Mouse (Mus musculus) neural tube, embryonic 15.5 days (tissue): ENCODE measurements around the gene Tppp2. TPM values are rescaled to one million over a fixed set of nuclear protein-coding genes. Genes with fewer than 3 reads are reported as not detected.

ENCODE experiments used
- ATAC-seq: fragments of 200-750 bp; cut with Nextera tagmentation; 2 replicates; pipeline ENCODE4 v1.8.0; 2017; ENCODE audit warnings: mild to moderate bottlenecking, moderate TSS enrichment, moderate library complexity; ENCODE audit not compliant: low FRiP score
- H3K27ac ChIP-seq: fragments of 300-500 bp; sonication (generic); replicated peaks from 2 replicates; pipeline ENCODE4 v1.5.1; 2015; ENCODE audit warnings: mild to moderate bottlenecking, inconsistent platforms
- H3K27me3 ChIP-seq: fragments of 300-500 bp; sonication (generic); replicated peaks from 2 replicates; pipeline ENCODE4 v1.6.1; 2015; ENCODE audit warnings: inconsistent platforms
- H3K36me3 ChIP-seq: fragments of 300-500 bp; sonication (generic); 2 replicates; pipeline ENCODE4 v1.6.1; 2015; ENCODE audit warnings: inconsistent platforms
- H3K4me1 ChIP-seq: fragments of 300-500 bp; sonication (generic); 2 replicates; pipeline ENCODE4 v1.6.1; 2015; ENCODE audit warnings: inconsistent platforms
- H3K4me2 ChIP-seq: fragments of 300-500 bp; sonication (generic); 2 replicates; pipeline ENCODE4 v1.6.1; 2015; ENCODE audit warnings: inconsistent platforms, mild to moderate bottlenecking, moderate library complexity
- H3K4me3 ChIP-seq: fragments of 300-500 bp; sonication (generic); replicated peaks from 2 replicates; pipeline ENCODE4 v1.5.1; 2015; ENCODE audit warnings: mild to moderate bottlenecking, inconsistent platforms
- H3K9ac ChIP-seq: fragments of 300-500 bp; sonication (generic); replicated peaks from 2 replicates; pipeline ENCODE4 v1.6.1; 2015; ENCODE audit warnings: mild to moderate bottlenecking, inconsistent platforms
- H3K9me3 ChIP-seq: fragments of 300-500 bp; sonication (generic); replicated peaks from 2 replicates; pipeline ENCODE4 v1.6.1; 2016; ENCODE audit warnings: inconsistent platforms
- WGBS: fragments of 180-500 bp; shearing (Covaris S2); methylation state at CpG from one replicate; pipeline ENCODE4 v1.1.7; 2015; ENCODE audit warnings: mixed read lengths; 5-methylcytosine and 5-hydroxymethylcytosine counted together
- polyA plus RNA-seq: library from polyadenylated mRNA; unstranded; fragments of >200 nt; fragmentation: Nextera tagmentation; extraction: Ambion mirVana; gene quantifications from 2 replicates; pipeline ENCODE4 v1.2.1, GENCODE M21; 2015

The Tppp2 gene
- polyA plus RNA-seq: not detected in 2 replicates

- no peak within 1 kb of the TSS for H3K4me2 ChIP-seq
- no peak within 1 kb of the TSS for H3K9ac ChIP-seq
- no peak for ATAC-seq
- H3K4me3 ChIP-seq: no peak within 1 kb of the TSS
- no peaks in the 10 kb centered on the region for H3K27me3 ChIP-seq
- 100% methylated on average over 4 of the region's 4 CpGs for WGBS
- no peaks in the 10 kb centered on the region for H3K36me3 ChIP-seq
- no peaks in the 10 kb centered on the region for H3K9me3 ChIP-seq
- H3K4me1 ChIP-seq: peaks cover 17% of the 10 kb centered on the region
- H3K27ac ChIP-seq: no peak within 1 kb of the TSS
Measured at GRCm38 (mm10) chr14:51918125-51918524, at the start of gene Tppp2. Tppp2 (plus strand) TSS chr14:51918425.

DNA sequence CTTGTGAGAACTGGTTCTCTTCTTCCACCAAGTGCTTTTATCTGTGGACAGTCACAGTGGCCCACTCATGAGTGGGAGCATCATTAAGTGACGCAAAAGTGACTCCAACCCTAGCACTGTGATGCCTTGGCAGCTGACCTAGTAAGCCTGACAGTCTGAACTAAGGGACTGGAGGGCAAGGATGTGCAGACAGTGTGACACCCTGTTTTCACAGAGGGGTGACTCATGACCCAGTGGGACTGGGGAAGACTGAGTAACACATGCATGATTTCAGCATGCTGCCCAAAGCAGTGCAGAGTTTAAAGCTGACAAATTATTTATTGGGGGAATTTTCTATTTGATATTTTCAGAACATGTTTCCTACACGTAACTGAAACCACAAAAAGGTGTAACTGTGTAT, 47.5 kb upstream of the Tppp2 start:
- no peaks in the 10 kb centered on the region for H3K9me3 ChIP-seq
- 89% methylated on average over 2 of the region's 2 CpGs for WGBS
- no peaks in the 10 kb centered on the region for H3K4me1 ChIP-seq
- ATAC-seq: no peak
- no peaks in the 10 kb centered on the region for H3K27me3 ChIP-seq
- no peak overlapping the region for H3K9ac ChIP-seq
- H3K27ac ChIP-seq: no peak overlapping the region
- H3K36me3 ChIP-seq: no peaks in the 10 kb centered on the region
- H3K4me2 ChIP-seq: no peak overlapping the region
- no peak overlapping the region for H3K4me3 ChIP-seq

DNA sequence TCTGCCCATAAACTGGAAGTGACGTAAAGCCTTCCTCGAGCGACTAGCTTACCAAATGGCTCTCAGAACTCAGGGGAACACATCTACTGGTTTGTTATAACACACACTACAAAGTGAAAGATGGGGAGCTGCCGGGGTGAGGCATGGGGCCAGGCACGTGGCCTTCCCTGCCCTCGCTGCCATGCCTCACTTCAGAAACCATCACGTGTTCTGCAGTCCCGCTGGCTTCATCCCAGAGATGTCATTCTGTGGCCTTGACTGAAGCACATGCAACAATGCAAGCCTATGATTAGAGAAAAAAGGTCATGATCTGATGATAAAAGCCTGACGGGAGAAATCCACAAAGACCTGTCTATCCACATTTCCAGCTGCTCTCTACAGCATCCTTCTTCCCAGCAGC, 46.5 kb upstream of the Tppp2 start:
- no peaks in the 10 kb centered on the region for H3K4me1 ChIP-seq
- no peak for ATAC-seq
- H3K27ac ChIP-seq: no peak overlapping the region
- no peaks in the 10 kb centered on the region for H3K36me3 ChIP-seq
- H3K9ac ChIP-seq: no peak overlapping the region
- H3K27me3 ChIP-seq: no peaks in the 10 kb centered on the region
- no peak overlapping the region for H3K4me3 ChIP-seq
- WGBS: 81% methylated on average over 9 of the region's 9 CpGs
- no peaks in the 10 kb centered on the region for H3K9me3 ChIP-seq
- no peak overlapping the region for H3K4me2 ChIP-seq

DNA sequence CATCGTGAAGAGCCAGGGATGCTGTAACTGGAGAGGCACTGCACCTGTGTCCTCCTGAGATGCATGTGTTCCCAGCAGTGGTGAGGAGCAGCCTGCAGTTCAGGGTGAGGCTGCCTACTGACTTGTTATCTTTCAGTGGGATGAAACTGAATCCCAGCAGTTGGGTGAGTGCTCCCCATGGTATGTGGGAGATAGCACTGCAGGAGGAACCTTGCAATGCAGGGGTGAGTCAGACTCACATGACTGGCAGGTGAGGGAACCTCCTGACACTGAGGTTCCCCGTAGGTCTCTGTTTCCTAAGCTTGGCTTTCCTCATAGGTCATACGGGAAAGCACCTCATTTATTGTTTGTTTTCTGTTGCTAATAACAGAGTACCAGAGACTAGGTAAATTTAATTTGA, 40.7 kb upstream of the Tppp2 start:
- no peak overlapping the region for H3K9ac ChIP-seq
- WGBS: 83% methylated on average over 3 of the region's 3 CpGs
- H3K27me3 ChIP-seq: no peaks in the 10 kb centered on the region
- H3K36me3 ChIP-seq: no peaks in the 10 kb centered on the region
- no peak overlapping the region for H3K4me3 ChIP-seq
- H3K4me1 ChIP-seq: no peaks in the 10 kb centered on the region
- H3K27ac ChIP-seq: no peak overlapping the region
- no peaks in the 10 kb centered on the region for H3K9me3 ChIP-seq
- no peak for ATAC-seq
- no peak overlapping the region for H3K4me2 ChIP-seq

DNA sequence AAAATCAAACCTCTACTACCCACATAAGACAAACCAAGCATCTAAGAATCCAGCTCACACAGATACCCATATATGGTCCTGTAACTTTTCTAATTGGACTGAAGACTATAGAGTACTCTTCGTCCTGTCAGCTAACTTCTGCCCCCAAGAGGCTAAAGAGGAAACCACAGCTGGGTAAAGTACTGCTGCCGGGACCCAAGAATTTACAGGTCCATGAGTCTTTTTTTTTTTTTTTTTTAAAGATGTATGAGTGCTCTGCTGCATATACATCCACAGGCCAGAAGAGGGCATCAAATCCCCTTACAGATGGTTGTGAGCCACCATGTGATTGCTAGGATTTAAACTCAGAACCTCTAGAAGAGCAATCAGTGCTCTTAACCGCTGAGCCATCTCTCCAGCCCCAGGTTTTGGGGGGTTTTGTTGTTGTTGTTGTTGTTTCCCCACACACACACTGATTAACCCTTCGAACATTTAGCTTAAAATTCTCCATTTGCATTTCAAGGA, 34.6 kb upstream of the Tppp2 start:
- Histone ChIP-seq H3K4me3 (peak overlapping the region; percentile 76), H3K27me3 (no peaks in the 10 kb centered on the region), H3K9me3 (no peaks in the 10 kb centered on the region), H3K27ac (peak overlapping the region; percentile 85), H3K4me2 (peak overlapping the region; percentile 77), H3K36me3 (peaks cover 20% of the 10 kb centered on the region), H3K4me1 (peaks cover 18% of the 10 kb centered on the region), H3K9ac (no peak overlapping the region; the same call in 1 of the 2 replicates)
- peak; percentile 52 for ATAC-seq
- WGBS: 2% methylated on average over 4 of the region's 4 CpGs

GRCm38 (mm10) chr14:51884031-51884544, 34.1 kb upstream of the Tppp2 start:
- 1% methylated on average over 14 of the region's 14 CpGs for WGBS
- Histone ChIP-seq H3K4me1 (peaks cover 18% of the 10 kb centered on the region), H3K36me3 (peaks cover 25% of the 10 kb centered on the region), H3K27me3 (no peaks in the 10 kb centered on the region), H3K9ac (peak overlapping the region; percentile 32), H3K9me3 (no peaks in the 10 kb centered on the region), H3K4me3 (peak overlapping the region; percentile 76), H3K4me2 (peak overlapping the region; percentile 77), H3K27ac (peak overlapping the region; percentile 85)
- peak; percentile 60 for ATAC-seq

DNA sequence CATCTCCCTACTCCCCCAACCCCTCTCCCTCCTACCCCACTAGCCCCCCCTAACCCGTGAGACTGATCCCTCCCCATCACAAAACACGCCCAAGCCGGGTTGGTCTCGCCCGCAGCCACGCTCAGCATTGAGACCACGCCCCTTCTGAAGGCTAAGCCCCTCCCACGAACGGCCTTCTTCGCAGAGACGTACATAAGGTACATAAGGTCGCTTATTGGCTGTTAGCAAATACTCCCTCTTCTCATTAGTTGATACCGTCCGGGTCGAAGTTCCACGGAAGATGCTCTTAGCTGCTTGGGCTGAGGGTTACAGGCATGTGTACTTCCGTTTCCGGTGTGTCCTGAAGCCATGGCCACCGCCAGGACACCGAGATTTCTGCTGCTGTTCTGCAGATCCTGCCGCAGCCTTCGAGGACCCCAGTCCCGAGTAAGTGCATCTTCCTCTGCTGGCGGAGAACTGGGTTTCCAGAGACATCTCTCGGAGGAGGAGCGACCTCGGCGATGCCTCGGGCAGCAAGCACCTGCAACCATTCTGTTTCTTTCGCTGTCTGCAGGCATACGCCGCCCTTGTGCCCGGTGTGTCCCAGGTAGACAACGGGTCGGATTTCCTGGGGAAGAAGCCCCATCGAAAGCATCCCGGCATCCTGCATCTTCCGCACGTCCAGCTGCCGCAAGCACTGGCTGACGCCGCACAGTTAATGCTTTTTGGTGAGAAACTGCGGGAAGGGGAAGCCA, 33.5 kb upstream of the Tppp2 start, which contains the start of gene Mettl17:
TSS of gene Mettl17 (plus strand) at position 245 of the 734 bp plus-strand sequence.
- H3K4me1 ChIP-seq: peaks cover 18% of the 10 kb centered on the region
- H3K4me3 ChIP-seq: peak within 1 kb of the TSS; percentile 76
- H3K9me3 ChIP-seq: no peaks in the 10 kb centered on the region
- peak within 1 kb of the TSS; percentile 73 for H3K9ac ChIP-seq
- H3K4me2 ChIP-seq: peak within 1 kb of the TSS; percentile 77
- ATAC-seq: peak; percentile 98
- peaks cover 32% of the 10 kb centered on the region for H3K36me3 ChIP-seq
- H3K27ac ChIP-seq: peak within 1 kb of the TSS; percentile 85
- H3K27me3 ChIP-seq: no peaks in the 10 kb centered on the region
- under 1% methylated on average over 43 of the region's 43 CpGs for WGBS

- no peaks in the 10 kb centered on the region for H3K9me3 ChIP-seq
- peak overlapping the region; percentile 76 for H3K4me3 ChIP-seq
- H3K27me3 ChIP-seq: no peaks in the 10 kb centered on the region
- H3K4me2 ChIP-seq: peak overlapping the region; percentile 77
- no peak overlapping the region for H3K27ac ChIP-seq
- peaks cover 44% of the 10 kb centered on the region for H3K36me3 ChIP-seq
- no peak for ATAC-seq
- WGBS: 53% methylated on average over 6 of the region's 6 CpGs
- peaks cover 18% of the 10 kb centered on the region for H3K4me1 ChIP-seq
- H3K9ac ChIP-seq: no peak overlapping the region
Measured at GRCm38 (mm10) chr14:51886051-51886450, 32.2 kb upstream of the Tppp2 start.

GRCm38 (mm10) chr14:51889833-51890232, 28.4 kb upstream of the Tppp2 start:
- H3K27me3 ChIP-seq: no peaks in the 10 kb centered on the region
- no peak for ATAC-seq
- peaks cover 75% of the 10 kb centered on the region for H3K36me3 ChIP-seq
- H3K9ac ChIP-seq: no peak overlapping the region
- WGBS: 91% methylated on average over 6 of the region's 6 CpGs
- no peak overlapping the region for H3K27ac ChIP-seq
- H3K9me3 ChIP-seq: no peaks in the 10 kb centered on the region
- no peak overlapping the region for H3K4me3 ChIP-seq
- H3K4me2 ChIP-seq: no peak overlapping the region
- peaks cover 18% of the 10 kb centered on the region for H3K4me1 ChIP-seq

- Histone ChIP-seq H3K9ac (no peak within 1 kb of the TSS), H3K4me1 (no peaks in the 10 kb centered on the region), H3K27me3 (no peaks in the 10 kb centered on the region), H3K4me2 (no peak within 1 kb of the TSS), H3K4me3 (no peak within 1 kb of the TSS), H3K27ac (no peak within 1 kb of the TSS), H3K9me3 (no peaks in the 10 kb centered on the region), H3K36me3 (peaks cover 79% of the 10 kb centered on the region)
- no peak for ATAC-seq
- 92% methylated on average over 9 of the region's 9 CpGs for WGBS
Measured at GRCm38 (mm10) chr14:51892191-51892939, 25.9 kb upstream of the Tppp2 start, which contains the start of gene Slc39a2. Slc39a2 (plus strand) TSS chr14:51892889.

GRCm38 (mm10) chr14:51893094-51893794, 25.0 kb upstream of the Tppp2 start:
- WGBS: 44% methylated on average over 10 of the region's 10 CpGs
- Histone ChIP-seq H3K4me2 (no peak overlapping the region), H3K9ac (no peak overlapping the region), H3K36me3 (peaks cover 71% of the 10 kb centered on the region), H3K9me3 (no peaks in the 10 kb centered on the region), H3K4me3 (no peak overlapping the region), H3K27me3 (no peaks in the 10 kb centered on the region), H3K27ac (no peak overlapping the region), H3K4me1 (no peaks in the 10 kb centered on the region)
- ATAC-seq: peak; percentile 27; the same call in 1 of the 2 replicates
